Mouse (Mus musculus) left cerebral cortex, postnatal 10 days (tissue): ENCODE data around the gene Sclt1. TPM values are rescaled to one million over a fixed set of nuclear protein-coding genes. Genes with fewer than 3 reads are reported as not detected.
"Not testable (repeated sequence)": the region's sequence is repeated elsewhere in the genome, so short reads cannot be mapped to it uniquely, and the experiment has no call there.

ENCODE experiments used
- DNase-seq, 2 experiments: peaks; one replicate each; pipeline ENCODE4 v3.0.0; 2021 to 2022; ENCODE audit warnings: low spot score in 2 of 2, mixed read lengths in 1 of 2; ENCODE audit errors: extremely low spot score in 1 of 2
- intact Hi-C: fragments of 180-260 bp; cut with DNase I; formaldehyde crosslinking; loops from one replicate; pipeline ENCODE4 v1.15.1; 2025
- total RNA-seq, 2 experiments: library from RNA; stranded (reverse); gene quantifications; 2 replicates each; pipeline ENCODE4 v1.2.3; 2021

Gene Sclt1
- total RNA-seq, result 10 to 100 TPM; 14.8 to 15.3 TPM

DNA sequence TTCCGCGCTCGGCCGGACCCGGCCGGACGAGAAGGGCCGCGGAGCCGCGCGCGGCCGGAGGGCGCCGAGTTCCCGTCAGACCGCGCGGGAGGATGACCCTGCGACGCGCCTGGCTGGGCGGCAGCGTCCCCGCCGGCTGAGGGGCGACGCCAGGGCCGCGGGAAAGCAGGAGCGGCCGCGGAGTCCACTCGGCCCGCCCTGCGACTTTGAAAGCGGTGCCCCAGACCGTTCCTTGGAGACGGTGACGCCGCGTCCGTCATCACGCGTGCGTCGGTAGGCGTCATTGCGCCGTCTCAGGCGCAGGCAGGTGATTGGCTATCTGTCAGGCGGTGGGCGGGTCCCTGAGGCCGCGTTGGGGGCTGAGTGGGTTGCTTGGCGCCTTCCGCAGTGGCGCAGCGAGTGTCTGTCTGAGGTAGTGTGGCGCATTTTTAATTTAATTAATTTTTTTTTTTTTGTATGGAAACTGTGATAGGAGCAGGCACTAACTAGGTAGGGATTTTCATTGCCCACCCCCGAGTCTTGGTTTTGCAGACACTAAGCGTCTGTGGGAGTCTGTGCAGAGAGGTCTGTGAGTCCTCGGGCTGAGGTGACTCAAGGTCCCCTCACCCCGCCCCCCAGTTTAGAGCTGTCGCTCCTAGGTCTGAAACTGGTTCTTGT lies at the start of gene Sclt1, which contains the start of gene D3Ertd751e:
Gene Sclt1 (minus strand): TSS at position 237 of the 657 bp plus-strand sequence.
Gene D3Ertd751e (plus strand): TSS at position 334 of the 657 bp plus-strand sequence.
- intact Hi-C loops, result no loop called here

DNA sequence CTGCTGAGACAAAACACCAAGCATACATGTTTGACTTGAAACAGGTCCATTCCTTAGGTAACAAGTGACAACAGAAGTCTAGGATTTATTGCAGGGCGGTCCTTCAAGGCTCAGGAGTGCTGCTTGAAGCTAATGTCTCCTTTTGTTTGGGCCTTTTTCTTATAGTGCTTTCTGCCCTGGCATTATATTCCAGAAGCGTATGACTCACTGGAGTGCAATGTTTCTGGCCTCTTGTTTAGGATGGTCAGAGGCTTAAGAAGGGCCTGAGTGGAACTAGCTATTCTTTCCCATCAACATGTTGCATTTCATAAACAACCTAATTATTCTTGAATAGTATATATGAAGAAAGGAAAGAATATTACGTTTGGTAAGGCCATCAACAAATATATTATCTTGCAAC lies 19.8 kb upstream of the Sclt1 start:
- intact Hi-C loops, result no loop called here
- no peak for DNase-seq

More for the DNA sequence above, at the start of gene Sclt1, which contains the start of gene D3Ertd751e:
- DNase-seq, result peak; percentile 98

DNA sequence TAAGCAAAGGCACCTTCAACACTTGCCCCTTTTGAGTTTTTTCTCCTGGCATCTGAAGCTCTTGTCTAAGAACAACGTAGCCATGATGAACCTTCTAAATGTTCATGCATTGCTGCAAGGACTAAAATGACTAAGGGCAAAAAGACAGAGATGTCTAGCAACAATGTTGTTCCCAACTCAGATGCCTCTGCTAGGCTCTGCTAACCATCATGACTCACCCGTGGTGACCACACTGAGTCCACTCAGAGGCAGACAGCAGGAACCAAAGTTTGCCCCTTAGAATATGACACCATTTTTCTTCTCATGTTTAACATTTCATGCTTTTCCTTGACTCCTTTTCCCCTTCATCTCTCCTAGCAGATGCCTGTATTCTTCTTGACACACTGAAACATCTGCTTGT lies 12.2 kb upstream of the Sclt1 start:
- DNase-seq, result no peak
- intact Hi-C loops, result no loop called here

DNA sequence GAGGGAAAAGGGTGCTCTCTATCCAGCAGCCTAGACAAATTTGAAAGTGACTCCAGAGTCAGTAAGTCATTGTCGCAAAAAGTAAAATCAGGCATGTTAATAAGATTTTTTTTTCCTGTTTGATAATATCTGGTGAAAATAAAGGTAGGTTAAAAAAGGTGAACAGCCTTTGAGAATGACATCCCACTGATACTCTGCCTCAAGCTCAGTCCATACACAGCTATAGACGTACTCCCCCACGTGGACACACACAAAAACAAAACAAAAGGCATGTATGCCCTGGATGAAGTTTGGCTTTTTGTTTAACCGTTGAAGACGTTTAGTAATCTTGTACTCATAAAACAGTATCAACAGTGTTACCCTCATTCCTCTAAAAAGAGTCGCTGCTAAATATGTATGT lies 1.1 kb upstream of the Sclt1 start:
- DNase-seq, result no peak

DNA sequence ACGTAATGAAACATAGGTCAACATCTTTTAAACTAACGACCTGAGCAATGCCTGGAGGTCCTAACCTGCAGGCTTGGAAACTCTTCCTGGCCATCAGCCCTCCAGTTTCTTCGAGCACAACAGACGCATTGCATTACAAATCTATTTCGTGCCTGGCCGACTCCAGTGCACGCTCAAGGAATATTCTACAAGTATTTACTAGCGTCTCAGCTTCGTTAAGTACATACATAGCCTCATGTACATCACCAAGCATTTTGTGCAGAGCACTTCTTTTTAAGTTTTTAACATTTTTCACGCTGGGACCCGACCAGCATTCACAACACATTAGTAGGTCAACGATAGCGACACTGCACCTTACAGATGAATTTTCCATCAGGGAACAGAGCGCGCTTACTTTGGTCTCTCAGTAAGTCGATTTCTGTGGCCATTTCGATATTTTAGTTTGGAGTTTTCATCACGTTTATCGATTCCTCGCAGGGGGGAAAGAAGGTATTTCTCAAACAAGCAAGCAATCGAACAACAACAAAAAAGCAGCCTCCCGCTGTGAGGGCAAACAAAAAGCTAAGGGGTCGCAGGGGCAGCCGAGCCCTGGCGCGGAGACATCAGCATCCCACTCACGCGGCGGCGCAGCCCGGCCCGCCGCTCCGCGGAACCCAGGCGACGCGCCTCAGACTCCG lies 575 bp downstream of the Sclt1 start:
- peak in 1 of 2 experiments; percentile 10 for DNase-seq
- intact Hi-C loops, result no loop called here

More for the DNA sequence above, 1.1 kb upstream of the Sclt1 start:
- intact Hi-C loops, result no loop called here

DNA sequence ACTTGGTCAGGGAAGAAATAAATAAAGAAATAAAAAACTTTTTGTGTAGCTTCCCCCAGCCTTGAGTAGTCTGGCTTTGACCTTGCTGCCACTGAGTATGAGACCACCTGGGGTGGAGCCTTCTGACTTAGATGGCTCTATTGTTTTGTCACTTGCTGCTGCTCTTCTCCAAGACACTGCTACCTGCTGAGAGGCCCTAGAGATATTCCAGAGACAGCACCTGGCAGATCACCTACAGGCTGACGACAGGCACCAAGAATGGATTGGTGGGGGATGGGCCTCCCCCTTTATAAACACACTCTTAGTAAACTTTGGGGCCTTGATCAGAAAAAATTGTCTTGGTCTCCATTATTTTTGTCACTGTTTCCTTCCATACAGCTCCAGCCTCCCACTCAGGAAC lies 46.6 kb downstream of the Sclt1 start:
- no peak for DNase-seq
- intact Hi-C loops, result no loop called here

DNA sequence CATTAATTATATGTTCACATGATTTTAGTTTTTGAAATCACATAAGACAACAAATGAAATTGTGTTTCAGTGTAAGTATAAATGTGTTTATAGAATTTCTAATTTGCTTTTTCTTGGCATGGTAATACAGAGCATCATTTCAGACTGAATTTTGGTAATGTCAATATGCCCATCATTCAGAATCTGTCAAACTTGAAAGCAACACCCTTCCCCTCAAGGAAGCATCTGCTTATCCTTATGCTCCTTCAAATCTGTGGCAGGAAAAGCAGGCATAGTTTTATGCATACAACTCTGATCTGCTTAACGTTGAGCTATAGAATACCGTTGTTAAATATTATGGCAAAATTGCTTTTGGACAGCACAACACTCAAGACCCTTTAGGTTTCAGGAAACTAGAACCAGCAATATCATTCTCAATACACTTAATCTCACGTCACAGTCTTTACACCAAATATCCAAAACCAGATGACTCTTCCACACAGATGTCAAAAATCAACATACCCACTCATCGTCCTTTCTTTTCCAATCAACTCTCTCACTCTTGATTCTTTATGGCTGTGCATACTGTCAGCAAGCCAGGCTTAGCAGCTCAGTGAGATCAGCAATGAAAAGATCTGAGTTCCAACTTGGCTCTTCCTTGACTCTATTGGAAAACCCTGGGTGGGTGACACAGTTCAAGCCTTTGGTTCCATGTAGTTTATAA lies 49.7 kb downstream of the Sclt1 start:
- DNase-seq, result no peak
- intact Hi-C loops, result no loop called here

DNA sequence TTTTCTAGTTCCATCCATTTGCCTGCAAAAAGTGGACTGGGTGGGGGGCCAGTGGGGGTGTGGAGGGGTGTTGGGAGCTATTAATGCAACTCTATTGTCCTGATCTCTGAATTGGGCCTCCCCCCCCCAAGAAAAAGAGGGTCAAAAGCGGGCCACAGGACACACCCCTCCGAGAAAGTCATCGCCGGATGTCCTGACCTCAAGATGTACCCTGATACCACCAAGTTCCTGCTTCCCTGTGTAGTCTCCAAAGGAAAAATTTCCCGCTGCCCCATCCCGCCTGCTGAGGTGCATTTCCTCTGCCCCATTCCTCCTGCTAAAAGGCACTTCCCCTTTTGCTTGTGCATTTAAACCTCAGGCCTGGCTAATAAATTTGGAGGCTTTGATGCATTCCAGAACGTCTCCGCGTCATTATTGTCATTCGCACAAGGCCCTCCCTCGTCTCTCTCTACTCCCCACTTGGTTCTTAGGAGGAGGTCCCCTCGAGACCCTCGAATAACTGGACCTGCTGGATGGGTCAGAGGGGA lies 52.1 kb downstream of the Sclt1 start:
- intact Hi-C loops, result not testable (repeated sequence)

DNA sequence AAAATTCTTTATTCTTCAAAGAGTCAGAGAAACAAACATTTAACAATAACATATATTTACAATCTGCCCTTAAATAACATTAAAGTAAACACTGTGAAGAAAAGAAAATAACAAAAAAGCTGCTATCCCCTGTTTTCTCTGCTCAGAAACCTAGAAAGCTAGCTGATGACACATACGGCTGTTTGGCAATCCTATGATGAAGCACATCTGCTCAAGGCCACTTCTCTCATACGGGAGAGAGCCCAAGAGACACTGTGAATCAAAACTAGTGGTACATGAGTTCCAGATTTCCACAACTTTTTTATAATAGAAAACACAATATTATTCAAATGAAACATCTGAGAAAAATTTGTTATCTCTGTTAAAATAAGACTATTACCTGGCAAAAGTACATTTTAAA lies 55.9 kb downstream of the Sclt1 start:
- intact Hi-C loops, result no loop called here
- no peak for DNase-seq

More for the DNA sequence above, 52.1 kb downstream of the Sclt1 start:
- not testable (repeated sequence) for DNase-seq

DNA sequence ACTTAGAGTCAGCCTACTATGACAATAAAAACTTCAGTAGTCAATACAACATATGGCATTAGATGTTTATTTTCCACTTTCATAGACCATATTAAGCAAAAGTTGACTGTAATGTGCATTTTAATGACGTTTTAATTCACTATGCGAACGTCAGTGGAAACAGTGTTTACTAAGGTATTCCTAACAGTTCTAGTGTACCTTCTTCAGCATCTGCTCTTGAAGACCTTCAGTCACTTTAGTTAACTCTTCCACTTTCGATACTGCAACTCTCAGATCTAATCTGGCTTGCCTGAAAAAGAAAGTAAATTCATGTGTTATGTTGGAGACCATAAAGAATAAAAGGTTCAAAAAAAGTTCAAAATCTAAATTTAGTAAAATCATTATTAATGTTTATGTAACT lies 60.2 kb downstream of the Sclt1 start:
- intact Hi-C loops, result no loop called here
- no peak for DNase-seq

DNA sequence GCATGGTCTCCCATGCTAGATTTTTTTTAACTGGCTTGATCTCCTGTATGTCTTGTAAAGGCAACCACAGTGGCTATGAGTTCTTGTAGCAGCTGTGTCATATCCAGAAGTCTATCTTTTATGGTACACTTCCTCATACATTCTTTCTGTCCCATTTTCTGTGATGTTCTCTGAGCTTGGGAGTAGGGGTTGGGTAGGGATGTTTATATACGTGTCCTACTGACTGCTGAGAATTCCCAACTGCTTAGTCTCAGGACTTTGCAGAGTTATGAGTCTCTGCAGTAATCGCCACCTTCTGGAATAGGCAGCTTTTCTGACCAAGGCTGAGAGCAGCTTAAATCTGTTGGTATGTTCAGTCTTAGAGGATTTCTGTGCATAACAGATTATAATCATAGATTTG lies 65.7 kb downstream of the Sclt1 start:
- DNase-seq, result no peak
- intact Hi-C loops, result no loop called here

DNA sequence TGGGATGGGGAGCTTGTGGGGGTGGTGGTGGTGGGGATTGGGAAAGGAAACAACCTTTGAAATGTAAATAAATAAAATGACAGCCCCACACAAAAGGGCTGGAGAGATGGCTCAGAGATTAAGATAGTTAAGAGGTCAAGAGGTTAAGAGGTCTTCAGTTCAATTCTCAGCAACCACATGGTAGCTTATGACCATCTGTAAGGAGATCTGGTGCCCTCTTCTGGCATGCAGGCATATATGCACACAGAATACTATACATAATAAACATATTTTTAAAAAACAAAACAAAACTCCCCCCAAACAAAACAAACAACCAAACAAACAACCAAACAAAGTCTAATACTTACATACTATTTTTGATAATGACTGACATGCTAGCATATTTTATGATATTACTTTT lies 67.5 kb downstream of the Sclt1 start:
- intact Hi-C loops, result no loop called here
- DNase-seq, result no peak

DNA sequence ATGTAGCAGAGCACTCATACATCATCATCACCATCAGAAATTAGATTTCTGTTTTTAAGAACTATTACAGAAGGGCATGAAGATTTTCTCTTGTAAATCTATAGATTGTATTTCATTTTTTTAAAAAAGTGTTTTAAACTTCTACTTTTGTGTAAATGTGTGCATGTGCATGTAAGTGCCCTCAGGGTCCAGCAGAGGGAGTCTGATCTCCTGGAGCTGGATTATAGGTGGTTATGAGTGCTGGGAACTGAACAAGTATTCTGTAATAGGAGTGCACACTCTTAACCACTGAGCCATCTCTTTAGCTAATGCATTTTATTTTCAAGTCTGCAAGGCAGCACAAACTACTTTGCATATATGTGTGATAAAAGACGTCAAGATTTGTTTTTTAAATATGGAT lies 86.7 kb downstream of the Sclt1 start:
- intact Hi-C loops, result no loop called here
- DNase-seq, result no peak

DNA sequence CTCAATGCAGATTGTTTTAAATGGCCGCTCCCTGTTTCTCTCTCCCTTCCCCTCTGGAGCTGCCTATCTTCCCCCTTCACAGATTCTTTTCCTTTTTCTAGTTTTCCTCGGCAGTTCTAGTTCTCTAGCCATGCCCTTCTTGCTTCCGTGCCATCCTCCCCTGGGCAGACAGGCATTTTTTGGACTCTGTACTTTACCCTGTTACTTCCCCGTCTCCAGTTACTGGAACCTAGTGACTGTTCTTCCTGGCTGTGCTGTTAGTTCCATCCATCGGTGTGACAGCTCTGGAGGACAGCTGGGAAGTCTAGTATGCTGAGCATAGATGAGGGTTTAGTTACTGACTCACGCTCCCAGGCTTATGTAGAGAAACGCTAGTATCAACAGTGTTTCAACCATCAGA lies 121.3 kb downstream of the Sclt1 start:
- DNase-seq, result no peak
- intact Hi-C loops, result no loop called here

DNA sequence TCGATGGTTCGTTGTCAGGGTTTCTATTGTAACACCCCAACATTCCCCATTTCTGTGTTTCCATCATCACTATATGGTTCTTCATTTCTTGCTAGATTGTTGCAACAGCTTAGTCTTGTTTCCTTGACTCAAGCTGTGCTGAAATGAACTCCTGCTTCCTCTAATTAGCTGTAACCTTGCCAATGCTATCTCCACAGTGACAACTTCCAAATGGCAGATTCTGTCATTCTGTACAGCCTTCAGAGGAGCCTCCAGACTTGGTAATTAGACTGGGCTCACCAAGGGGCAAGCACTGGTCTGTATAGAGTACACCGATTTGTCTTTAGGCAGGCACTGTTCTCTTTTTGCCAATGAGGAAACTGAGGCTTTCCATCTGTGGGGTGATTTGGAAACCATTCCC lies 123.8 kb downstream of the Sclt1 start:
- intact Hi-C loops, result no loop called here
- DNase-seq, result no peak

DNA sequence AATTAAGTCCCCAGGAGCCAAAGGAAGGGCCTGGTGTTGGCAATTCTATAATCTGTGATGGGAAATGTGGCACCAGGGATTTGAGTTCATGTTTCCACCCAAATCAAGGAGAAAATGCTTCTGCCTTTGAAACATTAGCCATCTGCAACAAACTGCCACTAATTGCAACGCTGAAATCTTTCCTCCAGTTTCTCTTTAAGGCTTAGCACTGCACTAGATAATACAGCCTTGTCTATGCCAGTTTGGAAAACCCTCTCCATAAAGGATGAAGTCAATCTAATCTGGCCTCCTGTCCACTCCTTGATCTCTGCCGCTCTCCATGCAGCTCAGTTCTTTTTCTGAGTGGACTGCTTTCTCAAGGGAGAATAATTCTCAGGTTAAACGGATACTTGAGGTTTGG lies 124.3 kb downstream of the Sclt1 start:
- no peak for DNase-seq
- intact Hi-C loops, result no loop called here

DNA sequence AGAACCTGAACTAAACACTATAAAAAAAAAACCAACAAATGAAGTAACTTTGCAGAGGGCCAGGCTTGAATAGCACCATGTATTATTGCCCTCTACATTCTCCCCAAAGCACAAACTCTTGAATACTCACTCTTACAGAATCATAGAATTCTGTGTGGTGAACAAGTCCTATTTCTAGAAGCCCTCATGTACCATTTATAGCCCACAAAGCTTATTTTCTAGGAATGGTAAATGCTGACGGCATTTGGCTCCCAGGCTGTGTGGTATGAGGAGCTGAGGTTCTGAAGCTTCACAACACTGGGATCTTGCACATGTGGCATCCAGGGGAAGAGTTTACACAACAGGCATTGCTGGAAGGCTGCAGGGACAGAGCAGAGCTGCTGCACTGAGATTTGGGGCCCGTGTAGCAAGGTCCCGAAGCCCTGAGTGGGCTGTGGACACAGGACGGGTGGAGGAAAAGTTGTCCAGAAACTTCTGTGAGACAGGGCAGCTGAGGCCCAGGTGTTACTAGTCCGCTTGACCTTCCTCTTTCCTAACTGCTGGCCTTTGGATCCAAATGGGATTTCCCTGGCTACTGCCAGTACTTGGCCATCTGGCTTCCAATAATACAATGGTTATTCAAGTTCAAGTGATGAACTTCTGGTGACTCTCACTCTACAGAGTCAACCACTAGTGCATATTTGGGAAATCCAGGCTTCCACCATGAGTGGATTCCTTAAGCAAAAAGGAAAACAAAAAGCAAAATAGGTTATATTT lies 127.9 kb downstream of the Sclt1 start:
- DNase-seq, result no peak
- intact Hi-C loops, result no loop called here

DNA sequence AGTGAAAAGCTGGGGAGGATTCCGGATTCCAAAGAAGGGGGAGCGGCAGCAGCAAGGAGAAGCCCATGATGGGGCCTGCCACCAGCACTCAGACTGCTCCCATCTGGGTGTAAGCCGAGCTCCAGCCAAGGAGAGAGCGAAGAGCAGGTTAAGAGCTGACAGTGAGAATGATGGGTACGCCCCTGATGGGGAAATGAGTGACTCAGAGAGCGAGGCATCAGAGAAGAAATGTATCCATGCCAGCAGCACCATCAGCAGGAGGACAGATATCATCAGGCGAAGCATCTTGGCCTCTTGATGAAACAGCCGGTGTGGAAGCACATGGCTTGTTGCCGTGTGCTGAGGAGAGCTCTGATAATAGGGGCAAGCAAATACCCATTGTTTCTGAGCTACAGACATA lies 128.6 kb downstream of the Sclt1 start:
- DNase-seq, result no peak
- intact Hi-C loops, result no loop called here

DNA sequence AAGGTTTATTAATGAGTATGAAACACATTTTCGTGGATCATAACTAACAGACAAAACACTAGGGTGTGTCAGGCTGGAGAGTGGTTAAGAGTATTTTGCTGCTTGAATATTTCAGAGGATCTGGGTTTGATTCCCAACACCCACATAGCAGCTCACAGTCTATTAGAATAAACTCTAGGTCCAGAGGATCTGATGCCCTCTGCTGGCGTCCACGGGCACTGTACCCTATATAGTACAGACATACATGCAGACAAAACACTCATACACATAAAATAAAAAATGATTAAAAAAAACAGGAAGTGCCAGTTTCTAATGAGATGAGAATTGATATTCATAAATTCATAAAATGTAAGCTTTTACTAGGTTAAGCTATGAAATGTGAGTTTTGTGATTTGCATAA lies 130.1 kb downstream of the Sclt1 start:
- DNase-seq, result no peak
- intact Hi-C loops, result no loop called here
